Mouse (Mus musculus): ENCODE data around the gene Dmac2.

Dmac2 gene

GRCm38 (mm10) chr7:25655601-25656428 lies 36.6 kb downstream of the Dmac2 start:
- DNase-seq = peak; percentile 73

GRCm38 (mm10) chr7:25657785-25658184 lies 38.6 kb downstream of the Dmac2 start:
- peak; percentile 56 for DNase-seq

GRCm38 (mm10) chr7:25658657-25659472 lies 39.7 kb downstream of the Dmac2 start, which contains the start of the genes Bckdha and Exosc5:
Bckdha (minus strand) TSS chr7:25658981.
Exosc5 (plus strand) TSS chr7:25659164.
- peak; percentile 100 for DNase-seq

- DNase-seq = no peak
These were observed 47.2 kb downstream of the Dmac2 start for GRCm38 (mm10) chr7:25666381-25666780.

GRCm38 (mm10) chr7:25669158-25669557 lies 49.9 kb downstream of the Dmac2 start:
- no peak for DNase-seq

GRCm38 (mm10) chr7:25669631-25670030 lies 50.4 kb downstream of the Dmac2 start:
- no peak for DNase-seq

- DNase-seq = no peak
These were observed 50.9 kb downstream of the Dmac2 start for GRCm38 (mm10) chr7:25670096-25670495.

- no peak for DNase-seq
These were observed 52.5 kb downstream of the Dmac2 start for GRCm38 (mm10) chr7:25671686-25672085.

- no peak for DNase-seq
These were observed 53.2 kb downstream of the Dmac2 start for GRCm38 (mm10) chr7:25672442-25672841.

- no peak for DNase-seq
These were observed 55.1 kb downstream of the Dmac2 start for GRCm38 (mm10) chr7:25674297-25674696.

GRCm38 (mm10) chr7:25674719-25675300 lies 55.6 kb downstream of the Dmac2 start, which contains the start of gene Tmem91:
Tmem91 (minus strand) TSS chr7:25675166.
- DNase-seq = no peak

Measured in cerebellum, adult 9-11 months (tissue).